In the genomic region with DNA sequence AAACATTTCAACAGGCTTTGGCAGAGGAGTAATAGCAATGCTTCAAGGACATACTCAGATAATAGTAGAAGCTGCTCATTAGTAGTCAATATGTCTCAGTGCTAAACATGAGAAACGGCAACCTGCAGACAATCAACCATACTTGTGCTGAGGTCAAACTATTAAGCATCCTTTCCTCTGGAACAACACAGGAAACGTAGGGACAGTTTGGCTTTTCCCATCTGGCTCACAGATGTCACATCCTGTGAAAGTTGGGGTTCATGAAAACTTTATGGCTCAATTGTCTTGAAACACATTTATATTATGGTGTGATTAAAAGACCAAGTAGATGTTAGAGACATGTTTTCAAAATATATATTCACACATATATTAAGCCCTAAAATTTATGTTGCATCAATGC, we compare ENCODE assay signal across 19 mouse cellular contexts.
DNase-seq lines count a peak whose midpoint lies in the region; ATAC-seq and TF ChIP-seq lines count a peak whose summit lies in the region.
"Had no signal": no experiment of that assay in that cellular context is flagged by ENCODE, and none has a peak within 500 bp of the region (broad histone marks: within the 10 kb centered on the region; RNA-seq: fewer than 3 reads in every experiment).

No protein-coding gene starts in this region.

- no peaks in the 10 kb centered on the region for H3K9me3 ChIP-seq in lung, embryonic 14.5 days (ENCODE audit: low read depth, low read length)
- no peaks in the 10 kb centered on the region for H3K9me3 ChIP-seq in embryonic facial prominence, embryonic 11.5 days (replicated peaks; ENCODE audit: control insufficient read depth, low read length)
- no peaks in the 10 kb centered on the region for H3K9me3 ChIP-seq in limb, embryonic 11.5 days (ENCODE audit: control insufficient read depth, low read length)
- H3K9me3 ChIP-seq in midbrain, embryonic 11.5 days (ENCODE audit: control insufficient read depth, low read length) = no peaks in the 10 kb centered on the region
- H3K9me3 ChIP-seq in intestine, postnatal 0 days (ENCODE audit: control insufficient read depth) = no peaks in the 10 kb centered on the region
- H3K9me3 ChIP-seq: embryonic facial prominence, embryonic 15.5 days; forebrain, embryonic 15.5 days; heart, embryonic 10.5 days; hindbrain, embryonic 10.5 days had no signal

- H3K4me1 ChIP-seq in lung, embryonic 14.5 days (ENCODE audit: insufficient read depth) = no peaks in the 10 kb centered on the region
- no peaks in the 10 kb centered on the region for H3K4me1 ChIP-seq in embryonic facial prominence, embryonic 11.5 days (ENCODE audit: control insufficient read depth, insufficient read depth, low read length)
- no peaks in the 10 kb centered on the region; the same call in 1 of the 2 replicates for H3K4me1 ChIP-seq in limb, embryonic 11.5 days (ENCODE audit: control insufficient read depth, insufficient read depth, low read length)
- H3K4me1 ChIP-seq in midbrain, embryonic 11.5 days (ENCODE audit: control insufficient read depth, insufficient read depth, low read length) = no peaks in the 10 kb centered on the region
- H3K4me1 ChIP-seq in intestine, postnatal 0 days (replicated peaks; ENCODE audit: control insufficient read depth, insufficient read depth, low read length) = no peaks in the 10 kb centered on the region
- H3K4me1 ChIP-seq: embryonic facial prominence, embryonic 15.5 days; heart, embryonic 10.5 days; hindbrain, embryonic 10.5 days had no signal

- H3K4me3 ChIP-seq in lung, embryonic 14.5 days (ENCODE audit: low read depth, low read length) = no peak overlapping the region
- H3K4me3 ChIP-seq in embryonic facial prominence, embryonic 11.5 days (ENCODE audit: low read depth, low read length) = no peak overlapping the region
- H3K4me3 ChIP-seq in limb, embryonic 11.5 days (ENCODE audit: low read depth, low read length) = no peak overlapping the region
- H3K4me3 ChIP-seq in midbrain, embryonic 11.5 days (ENCODE audit: low read depth, low read length) = no peak overlapping the region
- H3K4me3 ChIP-seq in intestine, postnatal 0 days (ENCODE audit: low read depth, low read length) = no peak overlapping the region
- H3K4me3 ChIP-seq: embryonic facial prominence, embryonic 15.5 days; forebrain, embryonic 15.5 days; heart, embryonic 10.5 days; hindbrain, embryonic 10.5 days had no signal

- no peaks in the 10 kb centered on the region for H3K27me3 ChIP-seq in lung, embryonic 14.5 days (ENCODE audit: insufficient read depth, low read length)
- no peaks in the 10 kb centered on the region for H3K27me3 ChIP-seq in embryonic facial prominence, embryonic 11.5 days (ENCODE audit: control insufficient read depth, insufficient read depth, low read length)
- H3K27me3 ChIP-seq in limb, embryonic 11.5 days (ENCODE audit: control insufficient read depth, insufficient read depth, low read length) = no peaks in the 10 kb centered on the region
- H3K27me3 ChIP-seq in midbrain, embryonic 11.5 days (ENCODE audit: control insufficient read depth, insufficient read depth, low read length) = no peaks in the 10 kb centered on the region
- no peaks in the 10 kb centered on the region for H3K27me3 ChIP-seq in intestine, postnatal 0 days (replicated peaks; ENCODE audit: control insufficient read depth, insufficient read depth, low read length)
- H3K27me3 ChIP-seq: embryonic facial prominence, embryonic 15.5 days; forebrain, embryonic 15.5 days had no signal

- peak; percentile 48 for DNase-seq in lung, embryonic 14.5 days
- DNase-seq in lung, postnatal 10 days = no peak
- DNase-seq in embryonic facial prominence, embryonic 11.5 days (ENCODE audit: low spot score) = peak; percentile 60
- peak; percentile 41 for DNase-seq in limb, embryonic 11.5 days (ENCODE audit: low spot score)
- no peak for DNase-seq in spleen, postnatal 10 days (ENCODE audit: low spot score in 2 of 2)
- no peak for DNase-seq in midbrain, embryonic 11.5 days (ENCODE audit: low spot score, missing footprints)
- DNase-seq: adrenal gland, postnatal 10 days; cerebellum, adult 11 months; cerebellum, adult 8-10 months; cerebellum, postnatal 25 days; gastrocnemius, postnatal 10 days; heart, adult 18-20 months; heart, postnatal 14 days had no signal

- H3K9ac ChIP-seq in lung, embryonic 14.5 days = no peak overlapping the region
- no peak overlapping the region for H3K9ac ChIP-seq in embryonic facial prominence, embryonic 11.5 days (replicated peaks; ENCODE audit: low read length)
- H3K9ac ChIP-seq in limb, embryonic 11.5 days (ENCODE audit: low read length) = no peak overlapping the region
- no peak overlapping the region for H3K9ac ChIP-seq in midbrain, embryonic 11.5 days (ENCODE audit: low read length)
- H3K9ac ChIP-seq in intestine, postnatal 0 days (ENCODE audit: low read depth, low read length) = no peak overlapping the region
- H3K9ac ChIP-seq: embryonic facial prominence, embryonic 15.5 days; forebrain, embryonic 15.5 days; hindbrain, embryonic 14.5 days had no signal

- TF ChIP-seq CTCF in lung, embryonic 14.5 days (IDR thresholded peaks at IDR 0.05; ENCODE audit: low read depth) = no peak
- TF ChIP-seq CTCF in intestine, postnatal 0 days (IDR thresholded peaks at IDR 0.05; ENCODE audit: low read depth) = no peak

- H3K27ac ChIP-seq in lung, embryonic 14.5 days (ENCODE audit: low read depth) = no peak overlapping the region
- no peak overlapping the region for H3K27ac ChIP-seq in embryonic facial prominence, embryonic 11.5 days (replicated peaks; ENCODE audit: low read depth, low read length)
- no peak overlapping the region for H3K27ac ChIP-seq in limb, embryonic 11.5 days (replicated peaks; ENCODE audit: low read depth, low read length)
- H3K27ac ChIP-seq in midbrain, embryonic 11.5 days (ENCODE audit: low read depth, low read length) = no peak overlapping the region
- no peak overlapping the region for H3K27ac ChIP-seq in intestine, postnatal 0 days (ENCODE audit: low read depth, low read length)
- H3K27ac ChIP-seq: embryonic facial prominence, embryonic 15.5 days; forebrain, embryonic 15.5 days; heart, embryonic 10.5 days; hindbrain, embryonic 10.5 days; hindbrain, embryonic 14.5 days had no signal

- WGBS in lung, embryonic 14.5 days = 20% methylated on average over 2 of the region's 2 CpGs
- WGBS in embryonic facial prominence, embryonic 11.5 days = 33% methylated on average over 2 of the region's 2 CpGs
- 7% methylated on average over 2 of the region's 2 CpGs for WGBS in limb, embryonic 11.5 days
- WGBS in midbrain, embryonic 11.5 days = 65% methylated on average over 2 of the region's 2 CpGs
- 52% methylated on average over 2 of the region's 2 CpGs for WGBS in intestine, postnatal 0 days

- ATAC-seq in lung, embryonic 14.5 days (ENCODE audit: insufficient read depth) = no peak; the same call in 1 of the 2 replicates
- ATAC-seq in embryonic facial prominence, embryonic 11.5 days (replicated peaks; ENCODE audit: insufficient number of reproducible peaks, low FRiP score, low TSS enrichment, low read depth) = no peak
- no peak for ATAC-seq in limb, embryonic 11.5 days (ENCODE audit: insufficient number of reproducible peaks, low FRiP score, low TSS enrichment, low read depth)
- no peak for ATAC-seq in midbrain, embryonic 11.5 days (ENCODE audit: low FRiP score)
- no peak for ATAC-seq in intestine, postnatal 0 days
- ATAC-seq: forebrain, embryonic 15.5 days had no signal

- no peak overlapping the region for H3K4me2 ChIP-seq in lung, embryonic 14.5 days
- no peak overlapping the region for H3K4me2 ChIP-seq in embryonic facial prominence, embryonic 11.5 days (ENCODE audit: low read depth, low read length)
- H3K4me2 ChIP-seq in limb, embryonic 11.5 days (ENCODE audit: low read depth, severe bottlenecking) = no peak overlapping the region
- H3K4me2 ChIP-seq in midbrain, embryonic 11.5 days = no peak overlapping the region
- H3K4me2 ChIP-seq in intestine, postnatal 0 days (replicated peaks; ENCODE audit: low read depth) = no peak overlapping the region
- H3K4me2 ChIP-seq: embryonic facial prominence, embryonic 15.5 days; forebrain, embryonic 15.5 days; hindbrain, embryonic 14.5 days had no signal

- no peaks in the 10 kb centered on the region for H3K36me3 ChIP-seq in lung, embryonic 14.5 days (ENCODE audit: insufficient read depth)
- no peaks in the 10 kb centered on the region for H3K36me3 ChIP-seq in embryonic facial prominence, embryonic 11.5 days (replicated peaks; ENCODE audit: control insufficient read depth, insufficient read depth, low read depth, low read length)
- no peaks in the 10 kb centered on the region for H3K36me3 ChIP-seq in limb, embryonic 11.5 days (ENCODE audit: control insufficient read depth, insufficient read depth, low read length)
- H3K36me3 ChIP-seq in midbrain, embryonic 11.5 days (ENCODE audit: control insufficient read depth, insufficient read depth, low read length) = no peaks in the 10 kb centered on the region
- no peaks in the 10 kb centered on the region for H3K36me3 ChIP-seq in intestine, postnatal 0 days (ENCODE audit: control insufficient read depth, insufficient read depth)
- H3K36me3 ChIP-seq: embryonic facial prominence, embryonic 15.5 days; forebrain, embryonic 15.5 days; heart, embryonic 10.5 days; hindbrain, embryonic 10.5 days had no signal

Comparison
In these comparisons a context has a peak if more than half of its experiments do, and no peak if none do; other contexts are left out.
1. DNase-seq: peak in lung, embryonic 14.5 days (single experiment), embryonic facial prominence, embryonic 11.5 days (single experiment) and limb, embryonic 11.5 days (single experiment); none in lung, postnatal 10 days (single experiment), spleen, postnatal 10 days (0 of 2) and midbrain, embryonic 11.5 days (single experiment).